Mouse (Mus musculus) G1E-ER4 (cell line): Measurements from ENCODE around the gene Ppp2r2c. TPM values are rescaled to one million over a fixed set of nuclear protein-coding genes. Genes with fewer than 3 reads are reported as not detected.

Experiments
- GATA1 ChIP-seq: IDR thresholded peaks from one replicate; pipeline ENCODE4 v1.8.0; 2012; ENCODE audit warnings: low read length, inconsistent platforms
- polyA plus RNA-seq: library from polyadenylated mRNA; stranded (reverse); fragments of >175 nt; gene quantifications from 2 replicates; pipeline ENCODE4 v1.2.3, GENCODE M21; 2012

Ppp2r2c gene
- polyA plus RNA-seq, 1 experiment, result 0.01 TPM

DNA sequence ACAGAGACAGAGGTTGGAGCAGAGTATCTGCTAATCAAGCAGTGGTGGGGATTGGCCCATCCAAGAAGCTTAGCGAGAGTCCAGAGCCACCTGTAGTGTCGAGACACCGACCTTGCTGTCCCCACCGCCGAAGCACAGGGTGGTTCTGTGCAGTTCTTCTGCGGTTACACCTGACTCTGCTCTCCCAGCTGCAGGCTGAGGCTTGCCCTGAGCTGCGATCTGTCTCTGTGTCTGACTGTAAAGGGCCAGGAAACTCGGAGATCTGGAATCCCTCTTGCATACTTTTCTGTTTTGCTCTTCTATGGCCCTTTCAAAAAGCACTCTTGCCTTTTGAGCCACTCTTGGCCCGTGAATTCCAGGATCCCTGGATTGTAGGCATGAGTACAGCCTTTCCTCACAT is 36.4 kb downstream of the Ppp2r2c start:
- TF ChIP-seq GATA1, result no peak

DNA sequence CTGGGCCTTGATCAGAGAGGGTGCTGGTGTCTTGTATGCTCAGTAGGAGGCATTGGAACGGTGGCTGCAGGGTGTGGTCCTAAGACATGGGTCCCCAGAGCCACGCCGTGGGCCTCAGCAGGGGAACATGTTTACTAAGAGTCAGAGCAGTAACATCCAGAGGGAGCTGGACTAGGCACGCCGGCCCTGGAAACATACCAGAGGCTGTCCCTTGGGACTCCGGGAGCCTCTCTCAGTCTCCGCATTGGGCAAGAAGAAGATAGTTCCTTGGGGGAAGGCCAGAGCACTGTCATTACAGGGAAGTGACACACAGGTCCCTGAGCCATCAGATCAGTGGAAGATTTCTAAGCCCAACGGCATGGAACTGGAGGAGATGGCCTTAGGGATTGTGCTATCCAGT is 36.9 kb downstream of the Ppp2r2c start:
- TF ChIP-seq GATA1, result no peak

DNA sequence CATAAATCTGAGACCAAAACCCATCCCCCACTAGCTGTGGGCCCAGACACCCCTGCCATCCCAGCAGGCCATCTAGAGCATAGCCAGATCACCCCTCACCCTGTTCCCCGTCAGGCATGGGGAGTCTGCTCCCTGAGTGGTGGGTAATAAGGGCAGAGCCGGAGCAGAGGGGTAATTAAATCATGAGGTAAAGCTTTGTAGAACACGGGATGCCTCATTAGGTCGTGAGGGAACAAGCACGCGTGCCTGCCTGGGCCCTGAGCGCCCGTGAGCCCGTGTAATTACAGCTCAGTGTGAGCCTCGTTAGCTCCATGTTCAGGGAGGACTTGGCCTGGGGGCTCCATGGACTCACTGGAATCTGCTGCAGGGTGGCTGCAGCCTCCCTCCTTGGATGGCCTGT is 39.4 kb downstream of the Ppp2r2c start:
- no peak for TF ChIP-seq GATA1

DNA sequence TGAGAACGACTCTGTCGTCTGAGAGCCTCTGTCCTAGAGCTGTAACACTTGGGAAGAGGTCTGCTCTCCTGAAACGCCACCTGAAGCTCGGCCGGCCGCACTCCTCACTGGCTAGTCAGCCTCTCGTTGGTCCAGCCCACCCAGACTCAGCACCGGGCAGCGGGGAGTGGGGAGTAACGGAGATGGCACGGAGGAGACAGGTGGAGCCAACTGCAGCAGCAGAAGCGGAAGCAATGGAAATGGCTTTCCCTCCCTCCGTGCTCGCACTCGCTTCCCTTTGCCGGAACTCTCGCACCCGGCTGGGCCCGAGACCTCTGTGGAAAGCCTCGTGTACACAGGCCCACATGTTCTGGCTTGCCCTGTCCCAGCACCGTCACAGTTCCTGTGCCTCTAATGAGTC is 41.2 kb downstream of the Ppp2r2c start:
- no peak for TF ChIP-seq GATA1

DNA sequence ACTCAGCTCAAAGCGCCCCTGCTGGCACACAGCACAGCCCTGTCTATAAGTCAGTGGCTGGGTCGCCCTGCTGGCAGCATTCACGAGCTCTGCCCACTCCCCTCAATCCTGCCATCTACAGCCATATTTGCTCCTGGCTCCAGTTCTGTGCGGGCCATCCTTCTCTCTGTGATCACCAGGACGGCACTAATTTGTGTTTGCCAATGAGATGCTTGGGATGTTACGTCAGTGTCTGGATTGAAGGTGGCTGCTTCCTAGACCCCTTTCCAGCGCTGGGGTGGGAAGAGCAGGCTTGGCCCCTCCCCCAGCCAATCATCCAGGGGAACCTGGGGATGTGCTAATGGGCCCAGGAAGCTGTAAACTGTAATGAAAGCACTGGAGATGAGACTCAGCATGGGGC is 42.7 kb downstream of the Ppp2r2c start:
- TF ChIP-seq GATA1, result no peak

DNA sequence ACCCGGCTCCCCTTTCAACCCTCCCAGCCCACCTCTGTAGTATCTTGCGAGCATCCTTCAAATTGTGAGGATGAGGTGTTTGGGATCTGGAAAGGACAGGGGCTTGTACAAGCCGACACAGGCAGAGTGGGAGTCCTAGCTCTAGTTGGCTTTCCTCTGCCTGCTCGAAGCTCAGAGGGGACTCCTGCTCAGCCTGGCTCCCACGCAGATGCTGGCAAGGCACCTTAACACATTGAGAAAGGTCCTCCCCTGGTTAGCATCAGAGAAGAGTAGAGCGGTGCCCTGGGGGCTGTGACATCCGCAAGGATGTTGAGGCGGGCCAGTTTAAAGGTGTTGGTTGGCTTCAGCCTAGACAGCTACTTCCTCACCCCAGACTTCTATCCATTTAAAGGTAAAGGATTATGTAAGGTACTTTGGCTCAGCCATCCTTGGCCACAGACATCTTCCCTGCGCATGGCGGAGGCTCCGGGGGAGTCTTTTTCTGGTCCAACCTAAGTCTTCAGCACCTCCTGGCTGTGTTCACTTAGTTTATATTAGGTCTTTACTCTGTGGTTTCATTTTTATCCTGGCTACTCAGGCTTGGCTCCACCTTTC is 43.5 kb downstream of the Ppp2r2c start:
- TF ChIP-seq GATA1, result no peak

DNA sequence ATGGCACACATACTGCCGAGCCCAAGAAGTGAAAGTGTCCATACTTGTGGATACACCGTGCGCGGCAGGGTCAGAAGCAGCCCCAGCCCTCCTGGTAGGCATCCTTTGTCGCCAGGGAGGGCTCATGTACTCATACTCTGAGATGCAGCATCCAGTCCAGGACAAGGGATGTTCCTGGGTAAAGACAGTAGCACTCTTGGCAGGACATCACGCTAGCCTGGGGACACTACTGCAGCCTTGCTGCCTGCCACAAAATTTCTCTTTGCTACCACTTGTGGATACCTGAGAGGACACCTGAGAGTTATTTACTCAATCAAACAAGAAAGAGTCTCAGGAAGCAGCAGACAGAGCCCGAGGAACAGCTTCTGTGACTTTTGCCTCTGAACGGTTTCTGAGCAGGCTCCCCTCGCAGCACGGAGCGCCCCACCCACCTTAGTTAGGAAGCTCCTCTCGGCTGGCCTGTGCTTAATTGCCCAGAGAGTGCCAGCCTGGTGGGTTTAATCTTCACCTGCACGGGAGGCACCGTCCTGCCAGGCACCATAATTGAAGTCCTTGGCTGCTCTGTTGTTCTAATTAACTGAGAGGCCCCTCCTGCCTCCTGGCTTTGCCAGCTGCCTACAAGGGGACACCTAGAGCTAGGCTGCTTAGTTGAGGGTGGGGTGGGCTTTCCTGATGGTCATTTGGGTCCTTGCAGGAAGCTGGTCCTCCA is 44.4 kb downstream of the Ppp2r2c start:
- TF ChIP-seq GATA1, result no peak

DNA sequence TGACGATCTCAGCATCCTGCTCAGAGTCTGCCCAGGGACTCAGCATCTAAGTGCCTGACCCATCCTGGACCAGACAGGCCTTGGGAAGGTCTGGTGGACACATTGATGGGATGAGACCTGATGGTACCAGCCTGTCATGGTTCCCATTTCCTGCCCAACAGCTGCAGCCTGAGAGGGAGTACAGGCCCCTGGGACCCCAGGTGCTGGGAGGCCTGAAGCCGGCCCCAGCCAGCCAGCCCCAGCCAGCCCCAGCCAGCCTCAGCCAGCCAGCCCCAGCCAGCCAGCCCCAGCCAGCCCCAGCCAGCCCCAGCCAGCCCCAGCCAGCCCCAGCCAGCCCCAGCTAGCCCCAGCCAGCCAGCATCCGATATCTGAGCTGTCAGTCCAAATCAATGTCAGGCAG is 46.9 kb downstream of the Ppp2r2c start:
- no peak for TF ChIP-seq GATA1

DNA sequence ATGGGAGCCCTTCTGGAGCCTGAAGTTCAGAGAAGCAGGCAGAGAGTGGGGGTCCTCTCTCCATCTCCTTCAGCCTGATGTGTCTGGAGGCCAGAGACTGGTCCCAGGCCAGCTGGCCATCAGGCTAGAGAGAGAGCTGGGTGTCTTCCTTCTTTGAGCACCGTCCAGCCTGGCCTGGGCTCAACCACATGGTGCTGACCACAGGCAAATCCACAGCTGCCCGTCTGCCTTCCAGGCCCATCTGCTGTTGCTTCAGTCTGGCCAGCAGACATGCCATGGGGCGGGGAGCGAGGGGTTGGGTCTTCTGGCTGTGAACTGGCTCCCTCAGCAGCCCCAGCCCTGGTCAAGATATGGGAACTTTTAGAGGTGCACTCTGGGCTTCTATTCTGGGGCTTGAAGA is 48.3 kb downstream of the Ppp2r2c start:
- TF ChIP-seq GATA1, result no peak

DNA sequence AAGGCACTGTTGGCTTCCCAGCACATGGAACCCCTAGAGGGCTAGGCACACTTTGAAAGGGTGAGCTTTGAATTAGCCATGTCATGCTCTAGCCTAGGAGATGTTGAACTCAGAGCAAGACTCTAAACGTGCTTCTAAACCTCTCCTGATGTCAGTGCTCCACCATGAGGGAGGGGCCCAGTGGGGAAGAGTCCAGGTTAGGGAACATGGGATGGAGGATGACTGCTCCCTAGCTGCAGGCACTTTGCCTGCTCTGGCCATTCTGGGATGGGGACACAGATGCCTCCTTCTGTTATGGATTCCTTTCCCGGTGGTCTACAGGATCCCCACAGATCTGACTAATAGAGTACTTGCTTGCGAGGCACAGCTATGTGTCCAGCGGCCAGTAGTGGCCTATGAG is 48.9 kb downstream of the Ppp2r2c start:
- no peak for TF ChIP-seq GATA1

DNA sequence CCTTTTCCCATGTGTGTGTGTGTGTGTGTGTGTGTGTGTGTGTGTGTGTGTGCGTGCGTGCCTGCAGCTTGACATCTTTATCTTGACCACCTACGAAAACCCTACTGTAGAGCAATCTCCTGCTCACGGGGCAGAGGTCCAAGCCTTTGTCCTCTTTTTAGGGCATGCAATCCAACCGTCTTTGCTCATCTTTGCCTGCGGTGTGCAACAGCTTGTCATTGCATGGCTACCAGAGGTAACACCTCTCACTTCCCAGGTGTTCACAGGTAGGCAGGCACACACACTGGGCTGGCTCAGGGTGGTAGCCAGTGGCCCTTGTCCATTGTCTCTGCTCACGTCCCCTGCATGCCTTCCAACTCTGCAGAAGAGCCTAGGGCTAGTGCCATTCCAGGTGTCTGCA is 49.7 kb downstream of the Ppp2r2c start:
- TF ChIP-seq GATA1, result no peak

DNA sequence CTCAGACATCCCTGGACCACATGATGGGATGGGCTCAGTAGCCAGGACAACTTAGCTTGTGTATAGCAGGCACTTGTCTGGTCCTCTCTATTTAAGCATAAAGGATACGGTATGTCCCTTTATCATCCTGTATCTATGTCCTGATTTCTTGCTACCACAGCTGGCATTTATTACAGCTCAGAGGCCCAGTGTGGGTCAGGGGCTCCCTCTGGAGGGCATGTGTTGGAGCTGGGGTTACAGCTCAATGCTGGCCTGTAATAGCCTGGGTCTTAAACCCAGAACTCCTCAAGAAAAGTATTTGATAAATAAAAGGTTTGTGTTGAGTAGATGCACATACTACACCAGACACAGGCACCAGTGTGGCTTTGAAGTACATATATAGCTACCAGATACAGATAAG is 51.8 kb downstream of the Ppp2r2c start:
- no peak for TF ChIP-seq GATA1

DNA sequence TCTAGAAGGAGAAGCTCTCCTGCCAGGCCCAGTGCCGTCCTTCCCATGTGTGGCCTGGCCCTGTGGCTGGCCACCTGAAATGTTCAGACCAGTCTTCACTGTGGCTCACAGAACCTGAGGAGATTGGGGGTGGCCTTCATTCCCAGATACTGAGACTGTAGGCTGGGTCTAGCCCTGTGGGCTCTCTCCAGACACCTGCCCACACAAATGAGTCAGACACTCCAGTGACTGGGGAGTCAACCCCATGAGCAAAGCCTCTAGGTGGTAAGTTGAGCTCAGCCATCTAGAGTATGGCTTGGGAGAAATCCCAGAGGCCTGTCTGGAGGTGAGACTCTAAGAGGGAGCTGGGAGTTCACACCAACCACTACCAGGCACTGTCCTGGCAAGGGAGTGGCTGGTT is 53.6 kb downstream of the Ppp2r2c start:
- no peak for TF ChIP-seq GATA1

DNA sequence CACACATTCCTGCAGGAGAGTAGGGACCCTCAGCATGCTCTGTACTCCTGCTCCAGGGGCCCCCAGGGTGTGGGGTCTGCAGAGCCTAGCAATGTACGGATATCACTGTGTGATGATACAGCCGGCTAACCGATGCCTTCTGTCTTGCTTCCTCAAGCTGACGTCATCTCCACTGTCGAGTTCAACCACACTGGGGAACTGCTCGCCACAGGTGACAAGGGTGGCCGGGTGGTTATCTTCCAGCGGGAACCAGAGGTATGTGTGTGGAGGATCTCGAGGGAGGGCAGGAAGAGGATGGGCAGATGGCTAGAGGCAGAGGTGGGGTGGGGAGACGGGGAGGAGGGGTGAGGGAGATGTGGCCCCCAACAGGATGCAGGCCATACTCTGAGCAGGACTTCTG is 54.5 kb downstream of the Ppp2r2c start:
- no peak for TF ChIP-seq GATA1

DNA sequence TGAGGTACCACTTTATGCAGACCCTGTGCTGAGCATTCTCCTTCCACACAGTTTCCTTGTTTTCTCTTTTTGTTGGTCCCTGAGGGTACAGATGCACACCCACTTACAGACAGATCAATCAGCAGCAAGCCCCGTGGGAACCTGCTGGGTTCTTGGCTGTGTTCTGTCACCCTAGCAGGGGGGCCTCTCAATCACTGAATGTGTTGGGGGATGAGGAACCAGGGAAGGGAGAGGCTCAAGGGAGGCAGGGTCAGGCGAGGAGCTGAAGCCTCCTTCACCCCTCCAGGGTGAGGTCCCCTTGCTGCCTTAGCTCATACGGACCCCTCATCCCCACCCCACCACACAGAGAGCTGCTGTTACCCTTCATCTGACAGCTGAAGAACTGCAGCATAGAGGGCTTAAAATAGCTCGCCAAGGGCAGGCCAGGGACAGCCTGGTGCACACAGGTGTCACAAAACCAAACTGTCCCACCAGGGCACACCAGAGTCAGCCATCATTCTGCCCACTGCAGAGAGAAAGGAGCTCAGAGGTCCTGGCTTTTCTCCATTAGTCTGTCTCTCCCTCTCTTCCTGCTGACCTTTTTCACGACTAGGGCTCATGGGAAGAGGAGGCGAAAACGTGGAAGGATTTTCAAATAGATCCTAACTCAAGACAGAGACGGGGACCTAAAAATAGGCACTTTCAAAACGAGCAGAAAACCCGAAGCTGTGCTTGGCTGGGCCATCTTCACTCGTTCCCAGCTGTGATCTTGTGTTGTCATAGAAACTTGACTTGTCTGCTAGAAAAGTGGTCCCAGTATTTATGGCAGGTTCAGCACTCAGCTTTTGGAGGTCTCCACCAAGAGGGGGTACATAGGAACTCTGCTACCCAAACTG is 55.8 kb downstream of the Ppp2r2c start:
- TF ChIP-seq GATA1, result no peak

DNA sequence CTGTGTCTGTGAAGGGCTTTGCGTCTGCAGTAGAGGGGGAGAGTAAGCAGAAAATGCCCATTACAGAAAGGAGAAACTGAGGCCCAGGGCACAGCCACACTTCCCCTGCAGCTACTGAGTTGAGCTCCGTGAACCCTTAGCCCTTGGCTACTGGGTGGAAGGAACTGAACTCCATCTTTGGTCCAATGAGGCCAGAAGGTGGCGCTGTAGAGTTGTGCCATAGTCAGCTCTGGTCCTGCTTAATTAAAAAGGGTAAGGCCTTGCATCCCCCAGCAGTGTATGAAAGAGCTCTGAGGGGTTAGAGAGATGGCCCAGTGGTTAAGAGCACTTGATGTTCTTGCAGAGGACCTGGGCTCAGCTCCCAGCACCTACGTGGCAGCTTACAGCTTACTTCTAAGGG is 60.4 kb downstream of the Ppp2r2c start:
- TF ChIP-seq GATA1, result no peak

DNA sequence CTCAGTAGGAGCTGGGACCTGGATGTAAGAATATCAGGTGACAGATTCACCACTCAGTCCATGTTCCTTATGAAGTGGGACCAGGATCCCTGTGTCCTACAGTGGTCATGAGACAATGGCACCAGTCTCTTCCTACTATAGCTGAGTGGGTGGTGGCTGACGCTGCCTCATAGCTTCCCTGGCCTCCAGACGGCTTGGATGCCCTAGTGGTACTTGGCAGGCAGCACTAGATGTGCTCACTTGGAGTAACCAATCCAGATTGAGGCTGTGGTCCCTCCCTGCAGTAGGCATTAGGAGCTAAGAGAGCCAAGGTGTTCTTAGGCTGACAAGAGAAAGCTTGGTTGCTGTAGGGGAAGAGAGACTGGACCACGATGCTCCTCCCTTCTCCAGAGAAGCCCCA is 61.1 kb downstream of the Ppp2r2c start:
- no peak for TF ChIP-seq GATA1
